Mouse (Mus musculus) midbrain, embryonic 15.5 days (tissue): ENCODE measurements around the gene Arl16. TPM values are rescaled to one million over a fixed set of nuclear protein-coding genes. Genes with fewer than 3 reads are reported as not detected.

Source experiments
- ATAC-seq: fragments of 200-750 bp; cut with Nextera tagmentation; replicated peaks from 2 replicates; pipeline ENCODE4 v1.8.0; 2017; ENCODE audit warnings: moderate TSS enrichment
- H3K27ac ChIP-seq: fragments of 300-500 bp; sonication (generic); 2 replicates; pipeline ENCODE4 v1.5.1; 2015; ENCODE audit warnings: mild to moderate bottlenecking, inconsistent platforms
- H3K27me3 ChIP-seq: fragments of 300-500 bp; sonication (generic); replicated peaks from 2 replicates; pipeline ENCODE4 v1.6.1; 2015; ENCODE audit warnings: inconsistent platforms
- H3K36me3 ChIP-seq: fragments of 300-500 bp; sonication (generic); replicated peaks from 2 replicates; pipeline ENCODE4 v1.6.1; 2015; ENCODE audit warnings: inconsistent platforms
- H3K4me1 ChIP-seq: fragments of 300-500 bp; sonication (generic); 2 replicates; pipeline ENCODE4 v1.6.1; 2015; ENCODE audit warnings: inconsistent platforms
- H3K4me2 ChIP-seq: fragments of 300-500 bp; sonication (generic); 2 replicates; pipeline ENCODE4 v1.6.1; 2015; ENCODE audit warnings: inconsistent platforms, mild to moderate bottlenecking, moderate library complexity
- H3K4me3 ChIP-seq: fragments of 300-500 bp; sonication (generic); 2 replicates; pipeline ENCODE4 v1.5.1; 2015; ENCODE audit warnings: mild to moderate bottlenecking, inconsistent platforms
- H3K9ac ChIP-seq: fragments of 300-500 bp; sonication (generic); 2 replicates; pipeline ENCODE4 v1.6.1; 2015; ENCODE audit warnings: mild to moderate bottlenecking, inconsistent platforms
- H3K9me3 ChIP-seq: fragments of 300-500 bp; sonication (generic); 2 replicates; pipeline ENCODE4 v1.6.1; 2016; ENCODE audit warnings: inconsistent platforms
- whole genome bisulfite sequencing: fragments of 180-500 bp; shearing (Covaris S2); methylation state at CpG from one replicate; pipeline ENCODE4 v1.1.7; 2015; ENCODE audit warnings: mixed read lengths; 5-methylcytosine and 5-hydroxymethylcytosine counted together
- polyA plus RNA-seq: library from polyadenylated mRNA; unstranded; fragments of >200 nt; fragmentation: Nextera tagmentation; extraction: Ambion mirVana; gene quantifications from 2 replicates; pipeline ENCODE4 v1.2.1, GENCODE M21; 2015

Gene Arl16
- polyA plus RNA-seq, 1 experiment from 2014 or later, result 64.1 TPM

- Histone ChIP-seq H3K4me3 (peak overlapping the region; percentile 59), H3K9me3 (no peaks in the 10 kb centered on the region), H3K27me3 (no peaks in the 10 kb centered on the region), H3K9ac (peak overlapping the region; percentile 87), H3K27ac (no peak overlapping the region), H3K36me3 (peaks cover 20% of the 10 kb centered on the region; the same call in 1 of the 2 replicates), H3K4me1 (peaks cover 22% of the 10 kb centered on the region), H3K4me2 (peak overlapping the region; percentile 91)
- no peak for ATAC-seq
- 69% methylated on average over 6 of the region's 6 CpGs for WGBS
These were observed 8.4 kb downstream of the Arl16 start for GRCm38 (mm10) chr11:120458847-120459597.

- Histone ChIP-seq H3K4me1 (peaks cover 22% of the 10 kb centered on the region), H3K4me3 (peak within 1 kb of the TSS; percentile 59), H3K36me3 (peaks cover 20% of the 10 kb centered on the region; the same call in 1 of the 2 replicates), H3K4me2 (peak within 1 kb of the TSS; percentile 91), H3K27ac (peak within 1 kb of the TSS; percentile 79), H3K27me3 (no peaks in the 10 kb centered on the region), H3K9me3 (no peaks in the 10 kb centered on the region), H3K9ac (peak within 1 kb of the TSS; percentile 87)
- WGBS, result 5% methylated on average over 62 of the region's 62 CpGs
- peak; percentile 93 for ATAC-seq
These were observed 9.3 kb downstream of the Arl16 start, which contains the start of the genes Oxld1 and Ccdc137 for GRCm38 (mm10) chr11:120457772-120458751. Gene Oxld1, minus strand, starts transcription at chr11:120458068. Gene Ccdc137, plus strand, starts transcription at chr11:120458115.

GRCm38 (mm10) chr11:120457370-120457769, 10.0 kb downstream of the Arl16 start:
- 31% methylated on average over 14 of the region's 14 CpGs for WGBS
- Histone ChIP-seq H3K36me3 (peaks cover 17% of the 10 kb centered on the region; the same call in 1 of the 2 replicates), H3K27ac (peak overlapping the region; percentile 79), H3K4me3 (peak overlapping the region; percentile 59), H3K27me3 (no peaks in the 10 kb centered on the region), H3K4me1 (peaks cover 22% of the 10 kb centered on the region), H3K9me3 (no peaks in the 10 kb centered on the region), H3K4me2 (peak overlapping the region; percentile 91), H3K9ac (peak overlapping the region; percentile 87)
- peak; percentile 26; the same call in 1 of the 2 replicates for ATAC-seq

- 97% methylated on average over 7 of the region's 7 CpGs for WGBS
- peaks cover 22% of the 10 kb centered on the region for H3K4me1 ChIP-seq
- no peaks in the 10 kb centered on the region for H3K9me3 ChIP-seq
- H3K27ac ChIP-seq, result no peak overlapping the region
- no peak for ATAC-seq
- H3K4me3 ChIP-seq, result no peak overlapping the region
- H3K9ac ChIP-seq, result no peak overlapping the region
- no peaks in the 10 kb centered on the region for H3K27me3 ChIP-seq
- no peak overlapping the region for H3K4me2 ChIP-seq
- no peaks in the 10 kb centered on the region for H3K36me3 ChIP-seq
These were observed 12.0 kb downstream of the Arl16 start for GRCm38 (mm10) chr11:120455413-120455812.

GRCm38 (mm10) chr11:120454965-120455364, 12.4 kb downstream of the Arl16 start:
- Histone ChIP-seq H3K9me3 (no peaks in the 10 kb centered on the region), H3K4me2 (no peak overlapping the region), H3K36me3 (no peaks in the 10 kb centered on the region), H3K4me3 (no peak overlapping the region), H3K4me1 (peaks cover 22% of the 10 kb centered on the region), H3K9ac (no peak overlapping the region), H3K27ac (no peak overlapping the region), H3K27me3 (no peaks in the 10 kb centered on the region)
- WGBS, result 91% methylated on average over 4 of the region's 4 CpGs
- ATAC-seq, result no peak

- no peak for ATAC-seq
- H3K4me1 ChIP-seq, result peaks cover 9% of the 10 kb centered on the region
- no peak within 1 kb of the TSS for H3K9ac ChIP-seq
- no peaks in the 10 kb centered on the region for H3K27me3 ChIP-seq
- no peaks in the 10 kb centered on the region for H3K9me3 ChIP-seq
- 92% methylated on average over 4 of the region's 4 CpGs for WGBS
- no peak within 1 kb of the TSS for H3K4me3 ChIP-seq
- H3K4me2 ChIP-seq, result no peak within 1 kb of the TSS
- H3K27ac ChIP-seq, result no peak within 1 kb of the TSS
- no peaks in the 10 kb centered on the region for H3K36me3 ChIP-seq
These were observed 14.1 kb downstream of the Arl16 start, which contains the start of gene Pde6g for GRCm38 (mm10) chr11:120453306-120453705. Gene Pde6g, minus strand, starts transcription at chr11:120453500.

GRCm38 (mm10) chr11:120452246-120452645, 15.2 kb downstream of the Arl16 start:
- no peaks in the 10 kb centered on the region for H3K36me3 ChIP-seq
- H3K4me3 ChIP-seq, result no peak overlapping the region
- peaks cover 6% of the 10 kb centered on the region for H3K4me1 ChIP-seq
- no peaks in the 10 kb centered on the region for H3K27me3 ChIP-seq
- WGBS, result 53% methylated on average over 3 of the region's 3 CpGs
- no peaks in the 10 kb centered on the region for H3K9me3 ChIP-seq
- no peak overlapping the region for H3K4me2 ChIP-seq
- ATAC-seq, result no peak
- no peak overlapping the region for H3K9ac ChIP-seq
- no peak overlapping the region for H3K27ac ChIP-seq

GRCm38 (mm10) chr11:120447179-120447578, 20.2 kb downstream of the Arl16 start:
- Histone ChIP-seq H3K4me1 (no peaks in the 10 kb centered on the region), H3K4me3 (no peak overlapping the region), H3K9ac (no peak overlapping the region), H3K27me3 (no peaks in the 10 kb centered on the region), H3K9me3 (no peaks in the 10 kb centered on the region), H3K27ac (no peak overlapping the region), H3K4me2 (no peak overlapping the region), H3K36me3 (no peaks in the 10 kb centered on the region)
- 84% methylated on average over 7 of the region's 7 CpGs for WGBS
- no peak for ATAC-seq

GRCm38 (mm10) chr11:120445475-120445874, 21.9 kb downstream of the Arl16 start:
- Histone ChIP-seq H3K4me3 (no peak overlapping the region), H3K4me2 (no peak overlapping the region), H3K27ac (no peak overlapping the region), H3K9me3 (no peaks in the 10 kb centered on the region), H3K9ac (no peak overlapping the region), H3K27me3 (no peaks in the 10 kb centered on the region), H3K36me3 (no peaks in the 10 kb centered on the region), H3K4me1 (no peaks in the 10 kb centered on the region)
- no peak for ATAC-seq
- WGBS, result 84% methylated on average over 3 of the region's 3 CpGs

- H3K9me3 ChIP-seq, result no peaks in the 10 kb centered on the region
- H3K4me1 ChIP-seq, result no peaks in the 10 kb centered on the region
- H3K4me2 ChIP-seq, result no peak overlapping the region
- H3K36me3 ChIP-seq, result no peaks in the 10 kb centered on the region
- H3K27ac ChIP-seq, result no peak overlapping the region
- H3K27me3 ChIP-seq, result no peaks in the 10 kb centered on the region
- H3K9ac ChIP-seq, result no peak overlapping the region
- WGBS, result 70% methylated on average over 6 of the region's 6 CpGs
- no peak for ATAC-seq
- H3K4me3 ChIP-seq, result no peak overlapping the region
These were observed 23.3 kb downstream of the Arl16 start for GRCm38 (mm10) chr11:120444106-120444505.

- Histone ChIP-seq H3K36me3 (no peaks in the 10 kb centered on the region), H3K4me2 (no peak overlapping the region), H3K27ac (no peak overlapping the region), H3K4me3 (no peak overlapping the region), H3K27me3 (no peaks in the 10 kb centered on the region), H3K9me3 (no peaks in the 10 kb centered on the region), H3K4me1 (no peaks in the 10 kb centered on the region), H3K9ac (no peak overlapping the region)
- WGBS, result 87% methylated on average over 3 of the region's 3 CpGs
- ATAC-seq, result no peak
These were observed 24.6 kb downstream of the Arl16 start for GRCm38 (mm10) chr11:120442765-120443280.

GRCm38 (mm10) chr11:120442344-120442743, 25.1 kb downstream of the Arl16 start, which contains the start of gene Tspan10:
Gene Tspan10, plus strand, starts transcription at chr11:120442644.
- H3K27ac ChIP-seq, result no peak within 1 kb of the TSS
- no peak within 1 kb of the TSS for H3K4me3 ChIP-seq
- H3K27me3 ChIP-seq, result no peaks in the 10 kb centered on the region
- H3K9ac ChIP-seq, result no peak within 1 kb of the TSS
- WGBS, result 87% methylated on average over 3 of the region's 3 CpGs
- H3K4me2 ChIP-seq, result no peak within 1 kb of the TSS
- ATAC-seq, result no peak
- H3K36me3 ChIP-seq, result no peaks in the 10 kb centered on the region
- no peaks in the 10 kb centered on the region for H3K4me1 ChIP-seq
- H3K9me3 ChIP-seq, result no peaks in the 10 kb centered on the region
